Mouse (Mus musculus) large intestine, adult 2 months (tissue): ENCODE measurements around the gene Aunip. TPM values are rescaled to one million over a fixed set of nuclear protein-coding genes. Genes with fewer than 3 reads are reported as not detected.

Experiments
- DNase-seq: peaks from one replicate; pipeline ENCODE4 v3.0.0-alpha.2; 2012; ENCODE audit warnings: low read depth, low spot score
- WGBS: fragments of 180-500 bp; shearing (Covaris S2); methylation state at CpG from one replicate; pipeline ENCODE4 v1.1.7; 2018; 5-methylcytosine and 5-hydroxymethylcytosine counted together
- polyA plus RNA-seq: library from polyadenylated mRNA; depleted of rRNA; stranded (reverse); fragments of >200 nt; gene quantifications from 2 replicates; pipeline ENCODE4 v1.2.3, GENCODE M21; 2012; rRNA removed

The Aunip gene
- polyA plus RNA-seq, 1 experiment = 4.2 TPM

DNA sequence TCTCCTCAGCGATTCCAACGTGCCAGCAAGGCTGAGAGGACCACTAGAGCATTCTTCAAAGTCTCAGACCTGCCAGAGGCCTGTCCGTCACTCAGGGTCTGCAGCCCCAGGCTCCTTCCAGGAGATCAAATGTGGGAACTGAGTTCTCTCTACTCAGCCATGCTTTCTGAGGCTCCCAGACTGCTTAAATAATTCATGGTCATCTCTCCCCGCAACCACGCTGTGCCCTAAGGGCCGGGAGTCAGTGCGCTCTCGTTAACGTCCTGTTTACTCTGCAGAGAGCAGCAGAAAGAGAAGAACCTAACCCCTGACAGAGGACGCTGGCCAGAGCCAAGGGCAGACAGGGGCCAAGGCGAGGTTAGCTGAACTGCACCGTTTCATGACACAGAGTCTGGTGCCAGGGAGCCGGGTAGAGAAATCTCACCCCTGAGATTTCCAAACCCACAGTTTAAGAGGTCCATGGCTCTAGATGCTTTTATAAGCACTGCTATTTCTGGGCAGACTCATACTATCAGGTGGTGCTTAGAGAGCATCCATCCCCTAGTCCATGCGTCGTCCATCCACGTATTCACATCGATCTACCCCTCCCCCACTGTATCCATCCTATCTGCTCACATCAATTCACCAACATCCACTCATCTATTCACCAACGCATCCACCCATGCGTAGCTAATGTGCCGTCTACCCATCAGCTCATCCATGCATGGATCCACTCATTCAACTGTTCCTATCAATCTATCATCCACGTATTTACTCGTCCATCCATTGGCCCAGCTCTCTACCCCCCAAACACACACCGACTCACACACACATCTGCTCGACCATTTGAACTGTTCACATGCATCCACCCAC lies 61.9 kb downstream of the Aunip start:
- no peak for DNase-seq
- 78% methylated on average over 24 of the region's 24 CpGs for WGBS

Other genes with a start within 250 kb of the Aunip start
- 4.7 and 7.2 TPM in 2 replicates for gene Pdik1l, start 223.1 kb upstream of the Aunip start, polyA plus RNA-seq
- 0.10 and 0.27 TPM in 2 replicates for gene Trim63, start 195.9 kb upstream of the Aunip start, polyA plus RNA-seq
- 27.4 and 49.7 TPM in 2 replicates for gene Slc30a2, start 167.8 kb upstream of the Aunip start, polyA plus RNA-seq
- gene Extl1, start 127.1 kb upstream of the Aunip start, polyA plus RNA-seq = 1.7 and 1.9 TPM in 2 replicates
- gene Pafah2, start 114.7 kb upstream of the Aunip start, polyA plus RNA-seq = 32.1 and 41.9 TPM in 2 replicates
- 40.1 and 45.3 TPM in 2 replicates for gene Stmn1, start 42.7 kb upstream of the Aunip start, polyA plus RNA-seq
- gene Paqr7, start 14.3 kb upstream of the Aunip start, polyA plus RNA-seq = 9.6 and 21.6 TPM in 2 replicates
- gene Mtfr1l, start 24.4 kb downstream of the Aunip start, polyA plus RNA-seq = 56.1 and 82.9 TPM in 2 replicates
- 5.3 and 5.4 TPM in 2 replicates for gene Selenon, start 41.2 kb downstream of the Aunip start, polyA plus RNA-seq
- 2.3 and 3.2 TPM in 2 replicates for gene Man1c1, start 193.3 kb downstream of the Aunip start, polyA plus RNA-seq